Mouse (Mus musculus) left cerebral cortex, postnatal 25 days (tissue): ENCODE data around the gene Kbtbd2. TPM values are rescaled to one million over a fixed set of nuclear protein-coding genes. Genes with fewer than 3 reads are reported as not detected.

ENCODE experiments used
- DNase-seq, 2 experiments: peaks; one replicate each; pipeline ENCODE4 v3.0.0; 2022; ENCODE audit warnings: low spot score in 2 of 2, mixed read lengths in 1 of 2
- intact Hi-C: fragments of 180-260 bp; cut with DNase I; formaldehyde crosslinking; loops from one replicate; pipeline ENCODE4 v1.15.1; 2025
- total RNA-seq, 2 experiments: library from RNA; stranded (reverse); gene quantifications; 2 replicates each; pipeline ENCODE4 v1.2.3; 2021

The Kbtbd2 gene
- total RNA-seq: 10 to 100 TPM; 58.7 to 60.4 TPM

GRCm38 (mm10) chr6:56797311-56798151 is at the start of gene Kbtbd2:
TSS of gene Kbtbd2 (minus strand) at chr6:56797813.
- intact Hi-C loops: loop anchor here (1.0 to 5.0 kb wide), 2 partner anchors 82 to 905 kb away; partner anchors contain the start of gene Lancl2
- peak; percentile 95 to 97 for DNase-seq

GRCm38 (mm10) chr6:56844365-56844764 is 46.8 kb upstream of the Kbtbd2 start:
- intact Hi-C loops: no loop called here
- no peak for DNase-seq

GRCm38 (mm10) chr6:56843229-56843628 is 45.6 kb upstream of the Kbtbd2 start:
- no peak for DNase-seq

GRCm38 (mm10) chr6:56837621-56838020 is 40.0 kb upstream of the Kbtbd2 start:
- intact Hi-C loops: no loop called here
- no peak for DNase-seq

More at GRCm38 (mm10) chr6:56843229-56843628, 45.6 kb upstream of the Kbtbd2 start:
- intact Hi-C loops: no loop called here

GRCm38 (mm10) chr6:56837166-56837565 is 39.6 kb upstream of the Kbtbd2 start:
- DNase-seq: no peak
- intact Hi-C loops: no loop called here

- peak in 1 of 2 experiments; percentile 11 for DNase-seq
- intact Hi-C loops: no loop called here
Measured at GRCm38 (mm10) chr6:56835532-56835931, 37.9 kb upstream of the Kbtbd2 start.

GRCm38 (mm10) chr6:56834769-56835168 is 37.2 kb upstream of the Kbtbd2 start:
- intact Hi-C loops: no loop called here

GRCm38 (mm10) chr6:56832830-56833229 is 35.2 kb upstream of the Kbtbd2 start:
- intact Hi-C loops: no loop called here
- DNase-seq: no peak

More at GRCm38 (mm10) chr6:56834769-56835168, 37.2 kb upstream of the Kbtbd2 start:
- no peak for DNase-seq

- DNase-seq: no peak
- intact Hi-C loops: no loop called here
Measured at GRCm38 (mm10) chr6:56832407-56832796, 34.8 kb upstream of the Kbtbd2 start.

GRCm38 (mm10) chr6:56831697-56832406 is 34.2 kb upstream of the Kbtbd2 start, which contains the start of gene Fkbp9:
TSS of gene Fkbp9 (plus strand) at chr6:56832059.
- intact Hi-C loops: no loop called here
- peak; percentile 35 to 49 for DNase-seq

- intact Hi-C loops: no loop called here
- DNase-seq: no peak
Measured at GRCm38 (mm10) chr6:56825657-56826056, 28.0 kb upstream of the Kbtbd2 start.

- intact Hi-C loops: loop anchor here (10.0 kb wide), 1 partner anchor 1396 kb away; the partner anchor contains the start of gene Vmn1r27
- DNase-seq: no peak
Measured at GRCm38 (mm10) chr6:56819124-56819487, 21.5 kb upstream of the Kbtbd2 start.

- DNase-seq: no peak
- intact Hi-C loops: loop anchor here (10.0 kb wide), 1 partner anchor 1396 kb away; the partner anchor contains the start of gene Vmn1r27
Measured at GRCm38 (mm10) chr6:56818436-56819123, 21.0 kb upstream of the Kbtbd2 start.

- intact Hi-C loops: loop anchor here (10.0 kb wide), 1 partner anchor 1401 kb away; the partner anchor contains the start of gene Vmn1r27
- no peak for DNase-seq
Measured at GRCm38 (mm10) chr6:56813332-56813731, 15.7 kb upstream of the Kbtbd2 start.

GRCm38 (mm10) chr6:56808656-56809055 is 11.0 kb upstream of the Kbtbd2 start:
- peak; percentile 56 to 77 for DNase-seq
- intact Hi-C loops: loop anchor here (1.0 to 5.0 kb wide), 4 partner anchors 101 to 762 kb away; partner anchors contain the start of genes Nt5c3 and Vmn1r4

GRCm38 (mm10) chr6:56806195-56806594 is 8.6 kb upstream of the Kbtbd2 start:
- intact Hi-C loops: loop anchor here (5.0 kb wide), 2 partner anchors 116 to 666 kb away; partner anchors contain the start of genes Nt5c3 and Vmn1r4
- DNase-seq: peak in 1 of 2 experiments; percentile 81

- no peak for DNase-seq
- intact Hi-C loops: loop anchor here (5.0 kb wide), 2 partner anchors 117 to 667 kb away; partner anchors contain the start of genes Nt5c3 and Vmn1r4
Measured at GRCm38 (mm10) chr6:56805026-56805425, 7.4 kb upstream of the Kbtbd2 start.

- intact Hi-C loops: loop anchor here (5.0 kb wide), 1 partner anchor 904 kb away; the partner anchor contains the start of gene Lancl2
- DNase-seq: no peak
Measured at GRCm38 (mm10) chr6:56798152-56798465, 496 bp upstream of the Kbtbd2 start.

GRCm38 (mm10) chr6:56796668-56797141 is 908 bp downstream of the Kbtbd2 start:
- intact Hi-C loops: loop anchor here (1.0 to 5.0 kb wide), 2 partner anchors 81 to 906 kb away; partner anchors contain the start of gene Lancl2
- DNase-seq: peak in 1 of 2 experiments; percentile 59
